Mouse (Mus musculus) lung, embryonic 16.5 days (tissue): ENCODE results near the gene Aqp3. TPM values are rescaled to one million over a fixed set of nuclear protein-coding genes. Genes with fewer than 3 reads are reported as not detected.

ENCODE experiments used
- ATAC-seq: fragments of 200-750 bp; cut with Nextera tagmentation; 2 replicates; pipeline ENCODE4 v1.8.0; 2017; ENCODE audit warnings: low read depth, mild to moderate bottlenecking, moderate library complexity
- H3K27ac ChIP-seq: fragments of 300-500 bp; sonication (generic); 2 replicates; pipeline ENCODE4 v1.5.1; 2014; ENCODE audit warnings: mild to moderate bottlenecking, control low read depth, low read length
- H3K27me3 ChIP-seq: fragments of 300-500 bp; sonication (generic); 2 replicates; pipeline ENCODE4 v1.6.1; 2014; ENCODE audit warnings: low read depth, low read length, mixed read lengths; ENCODE audit not compliant: control insufficient read depth, insufficient read depth
- H3K36me3 ChIP-seq: fragments of 300-500 bp; sonication (generic); 2 replicates; pipeline ENCODE4 v1.6.1; 2014; ENCODE audit warnings: low read length; ENCODE audit not compliant: control insufficient read depth, insufficient read depth
- H3K4me1 ChIP-seq: fragments of 300-500 bp; sonication (generic); replicated peaks from 2 replicates; pipeline ENCODE4 v1.6.1; 2014; ENCODE audit warnings: low read length, mixed read lengths; ENCODE audit not compliant: control insufficient read depth, insufficient read depth
- H3K4me2 ChIP-seq: fragments of 300-500 bp; sonication (generic); 2 replicates; pipeline ENCODE4 v1.6.1; 2014; ENCODE audit warnings: low read depth, low read length, control low read depth
- H3K4me3 ChIP-seq: fragments of 300-500 bp; sonication (generic); 2 replicates; pipeline ENCODE4 v1.5.1; 2014; ENCODE audit warnings: mild to moderate bottlenecking, low read length, control low read depth
- H3K9ac ChIP-seq: fragments of 300-500 bp; sonication (generic); 2 replicates; pipeline ENCODE4 v1.6.1; 2014; ENCODE audit warnings: low read length, control low read depth
- H3K9me3 ChIP-seq: fragments of 300-500 bp; sonication (generic); 2 replicates; pipeline ENCODE4 v1.6.1; 2016; ENCODE audit warnings: low read length; ENCODE audit not compliant: control insufficient read depth
- WGBS: fragments of 180-500 bp; shearing (Covaris S2); extraction: QIAGEN DNeasy Blood & Tissue Kit; methylation state at CpG from one replicate; pipeline ENCODE4 v1.1.7; 2014; 5-methylcytosine and 5-hydroxymethylcytosine counted together
- polyA plus RNA-seq: library from polyadenylated mRNA; unstranded; fragments of >200 nt; fragmentation: Nextera tagmentation; extraction: Ambion mirVana; gene quantifications from 2 replicates; pipeline ENCODE4 v1.2.1, GENCODE M21; 2015

Gene Aqp3
- polyA plus RNA-seq: 1.5 and 4.5 TPM in 2 replicates

DNA sequence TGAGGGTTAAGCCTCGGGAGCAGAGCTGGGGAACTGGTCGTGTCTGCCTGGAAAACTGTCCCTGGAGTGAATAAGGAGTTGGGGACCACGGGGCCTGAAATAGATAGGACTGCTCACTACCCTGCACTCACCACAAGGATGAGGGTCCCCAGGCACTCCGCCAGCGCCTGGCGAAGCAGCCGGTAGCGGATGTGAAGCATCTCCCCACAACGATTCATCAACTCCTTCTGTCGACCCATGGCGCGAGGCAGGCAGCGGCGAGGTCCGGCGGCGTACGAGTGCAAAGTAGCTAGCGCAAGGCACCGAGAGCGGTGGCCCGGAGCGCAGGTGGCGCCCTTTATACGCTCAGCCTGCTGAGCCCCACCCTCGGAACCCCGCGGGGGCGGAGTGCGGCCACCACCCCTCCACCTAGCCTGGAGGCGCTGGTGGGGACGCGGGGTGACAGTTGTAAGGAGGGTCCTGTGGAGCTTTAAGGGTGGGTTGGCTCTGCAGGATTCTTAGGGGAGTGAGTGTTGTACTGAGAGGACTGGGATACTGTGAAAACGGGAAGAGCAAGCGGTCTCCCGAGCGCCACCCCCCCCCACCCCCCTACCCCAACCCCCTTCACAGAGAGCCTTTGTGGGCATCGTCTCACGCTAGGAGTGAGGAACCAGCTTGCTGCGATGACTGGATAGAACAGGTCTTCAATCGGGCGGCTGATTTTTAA is at the start of gene Aqp3:
Gene Aqp3, minus strand, starts transcription at position 313 of the 706 bp plus-strand sequence.
- ATAC-seq: 0 out of 2 replicates have a peak, but pooled peaks have one; percentile 41
- under 1% methylated on average over 42 of the region's 42 CpGs for WGBS

GRCm38 (mm10) chr4:41142601-41143000 is 44.6 kb upstream of the Aqp3 start:
- no peak overlapping the region for H3K4me2 ChIP-seq
- ATAC-seq: no peak
- H3K9ac ChIP-seq: no peak overlapping the region
- H3K4me1 ChIP-seq: 0 out of 2 replicates have a peak, but pooled peaks cover 2% of the 10 kb centered on the region
- peaks cover 9% of the 10 kb centered on the region for H3K36me3 ChIP-seq
- 70% methylated on average over 2 of the region's 2 CpGs for WGBS
- H3K27ac ChIP-seq: no peak overlapping the region
- no peak overlapping the region for H3K4me3 ChIP-seq
- H3K9me3 ChIP-seq: no peaks in the 10 kb centered on the region
- H3K27me3 ChIP-seq: no peaks in the 10 kb centered on the region

More for the DNA sequence above, at the start of gene Aqp3:
- peaks cover 17% of the 10 kb centered on the region for H3K27me3 ChIP-seq
- H3K27ac ChIP-seq: no peak within 1 kb of the TSS
- no peaks in the 10 kb centered on the region for H3K9me3 ChIP-seq
- peak within 1 kb of the TSS; percentile 86 for H3K4me2 ChIP-seq
- H3K36me3 ChIP-seq: no peaks in the 10 kb centered on the region
- peak within 1 kb of the TSS; percentile 59 for H3K9ac ChIP-seq
- peak within 1 kb of the TSS; percentile 47 for H3K4me3 ChIP-seq
- H3K4me1 ChIP-seq: peaks cover 24% of the 10 kb centered on the region

DNA sequence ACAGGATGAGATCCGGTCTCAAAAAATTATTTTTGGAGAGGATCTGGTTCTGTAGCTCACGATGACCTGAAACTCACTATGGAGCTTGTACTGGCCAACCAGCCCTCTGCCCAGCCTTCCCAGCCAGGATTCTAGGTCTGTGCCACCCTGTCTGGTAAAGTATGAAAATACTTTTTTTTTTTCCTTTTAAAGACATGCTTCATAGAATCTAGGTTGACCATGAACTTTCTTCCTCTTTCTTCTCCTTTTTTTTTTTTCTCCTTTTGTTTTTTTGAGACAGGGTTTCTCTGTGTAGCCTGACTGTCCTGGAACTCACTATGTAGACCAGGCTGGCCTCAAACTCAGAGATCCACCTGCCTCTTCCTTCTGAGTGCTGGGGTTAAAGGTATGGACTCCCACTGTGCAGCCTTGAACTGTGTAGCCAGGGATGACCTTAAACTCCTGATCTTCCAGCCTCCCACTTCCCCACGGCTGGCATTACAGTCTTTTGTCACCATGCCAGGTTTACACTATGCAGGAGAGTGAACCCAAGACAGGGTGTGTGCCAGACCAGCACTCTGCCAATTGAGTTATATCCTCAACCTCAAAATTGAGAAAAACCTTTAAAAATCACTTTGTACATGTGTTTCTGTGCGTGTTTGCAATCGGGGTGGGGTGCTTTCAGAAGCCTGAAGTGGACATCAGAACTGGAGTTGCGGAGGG is 42.3 kb upstream of the Aqp3 start:
- H3K4me3 ChIP-seq: no peak overlapping the region
- no peak for ATAC-seq
- no peak overlapping the region for H3K9ac ChIP-seq
- no peaks in the 10 kb centered on the region for H3K27me3 ChIP-seq
- no peak overlapping the region for H3K4me2 ChIP-seq
- no peaks in the 10 kb centered on the region for H3K9me3 ChIP-seq
- H3K27ac ChIP-seq: no peak overlapping the region
- WGBS: 87% methylated on average over 6 of the region's 6 CpGs
- H3K4me1 ChIP-seq: 0 out of 2 replicates have a peak, but pooled peaks cover 2% of the 10 kb centered on the region
- H3K36me3 ChIP-seq: peaks cover 9% of the 10 kb centered on the region

DNA sequence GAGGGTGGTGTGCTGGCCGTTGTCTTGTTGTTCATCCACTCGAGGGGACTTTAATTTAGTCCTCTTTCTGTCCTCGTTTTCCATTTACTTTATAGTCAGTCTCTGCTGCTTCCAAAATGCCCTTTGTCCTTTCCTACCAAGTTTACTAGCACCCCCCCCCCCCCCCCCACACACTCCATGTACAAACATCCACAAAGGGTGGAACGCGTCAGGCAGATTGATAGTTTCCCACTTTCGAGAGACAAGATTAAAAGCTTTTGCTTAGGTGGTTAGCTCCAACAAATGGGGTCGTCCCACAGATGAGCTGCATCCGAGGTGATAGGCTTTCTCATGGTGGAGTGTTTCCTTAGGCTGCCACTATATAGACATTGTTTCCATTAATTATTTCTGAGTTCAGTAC is 38.8 kb upstream of the Aqp3 start:
- under 1% methylated on average over 8 of the region's 8 CpGs for whole genome bisulfite sequencing
- no peak for ATAC-seq
- Histone ChIP-seq H3K27me3 (no peaks in the 10 kb centered on the region), H3K4me2 (peak overlapping the region; percentile 78), H3K9ac (peak overlapping the region; percentile 99), H3K27ac (peak overlapping the region; percentile 99), H3K36me3 (peaks cover 5% of the 10 kb centered on the region), H3K4me3 (peak overlapping the region; percentile 80), H3K9me3 (no peaks in the 10 kb centered on the region), H3K4me1 (peaks cover 6% of the 10 kb centered on the region; the same call in 1 of the 2 replicates)

GRCm38 (mm10) chr4:41136454-41136805 is 38.4 kb upstream of the Aqp3 start:
- H3K9me3 ChIP-seq: no peaks in the 10 kb centered on the region
- peak overlapping the region; percentile 80 for H3K4me3 ChIP-seq
- peaks cover 5% of the 10 kb centered on the region for H3K36me3 ChIP-seq
- H3K4me1 ChIP-seq: peaks cover 6% of the 10 kb centered on the region; the same call in 1 of the 2 replicates
- H3K4me2 ChIP-seq: peak overlapping the region; percentile 78
- H3K27ac ChIP-seq: peak overlapping the region; percentile 99
- 1% methylated on average over 4 of the region's 4 CpGs for WGBS
- no peaks in the 10 kb centered on the region for H3K27me3 ChIP-seq
- H3K9ac ChIP-seq: peak overlapping the region; percentile 99
- no peak for ATAC-seq

- peak; percentile 79 for ATAC-seq
Observed at GRCm38 (mm10) chr4:41135711-41136453, 37.9 kb upstream of the Aqp3 start, which contains the start of gene Ube2r2. Gene Ube2r2, plus strand, starts transcription at chr4:41135743.

GRCm38 (mm10) chr4:41134935-41135710 is 37.1 kb upstream of the Aqp3 start:
- Histone ChIP-seq H3K9ac (peak overlapping the region; percentile 99), H3K4me2 (peak overlapping the region; percentile 78), H3K4me3 (peak overlapping the region; percentile 80), H3K9me3 (no peaks in the 10 kb centered on the region), H3K36me3 (no peaks in the 10 kb centered on the region), H3K27me3 (no peaks in the 10 kb centered on the region), H3K4me1 (peaks cover 6% of the 10 kb centered on the region; the same call in 1 of the 2 replicates), H3K27ac (peak overlapping the region; percentile 99)
- ATAC-seq: peak; percentile 95
- WGBS: 0% methylated on average over 34 of the region's 70 CpGs

More at GRCm38 (mm10) chr4:41135711-41136453, 37.9 kb upstream of the Aqp3 start, which contains the start of gene Ube2r2:
- H3K27me3 ChIP-seq: no peaks in the 10 kb centered on the region
- peaks cover 3% of the 10 kb centered on the region for H3K36me3 ChIP-seq
- H3K4me2 ChIP-seq: peak within 1 kb of the TSS; percentile 78
- H3K27ac ChIP-seq: peak within 1 kb of the TSS; percentile 99
- no peaks in the 10 kb centered on the region for H3K9me3 ChIP-seq
- under 1% methylated on average over 61 of the region's 65 CpGs for WGBS
- H3K4me3 ChIP-seq: peak within 1 kb of the TSS; percentile 80
- H3K4me1 ChIP-seq: peaks cover 6% of the 10 kb centered on the region; the same call in 1 of the 2 replicates
- peak within 1 kb of the TSS; percentile 99 for H3K9ac ChIP-seq

GRCm38 (mm10) chr4:41133529-41134291 is 35.7 kb upstream of the Aqp3 start:
- no peak overlapping the region for H3K4me2 ChIP-seq
- H3K27ac ChIP-seq: no peak overlapping the region
- 76% methylated on average over 6 of the region's 6 CpGs for WGBS
- H3K4me1 ChIP-seq: peaks cover 6% of the 10 kb centered on the region; the same call in 1 of the 2 replicates
- H3K27me3 ChIP-seq: no peaks in the 10 kb centered on the region
- no peak overlapping the region for H3K4me3 ChIP-seq
- H3K9me3 ChIP-seq: no peaks in the 10 kb centered on the region
- no peak overlapping the region for H3K9ac ChIP-seq
- H3K36me3 ChIP-seq: no peaks in the 10 kb centered on the region
- ATAC-seq: no peak
